Mouse (Mus musculus): Measurements from ENCODE around the gene Stac3. TPM values are rescaled to one million over a fixed set of nuclear protein-coding genes. Genes with fewer than 3 reads are reported as not detected.

Stac3 gene
- polyA plus RNA-seq, 1 experiment, result 8.3 TPM

- H3K4me1 ChIP-seq (ENCODE audit: control insufficient read depth, insufficient read depth, low read length), result peaks cover 13% of the 10 kb centered on the region
- WGBS, result 6% methylated on average over 12 of the region's 12 CpGs
These were observed 20.2 kb downstream of the Stac3 start for GRCm38 (mm10) chr10:127521611-127522080.

GRCm38 (mm10) chr10:127522088-127522581 lies 20.6 kb downstream of the Stac3 start, which contains the start of gene Shmt2:
TSS of gene Shmt2 (minus strand) at chr10:127522444.
- Histone ChIP-seq H3K27ac (ENCODE audit: insufficient read depth, low read length) (no peak within 1 kb of the TSS), H3K27me3 (ENCODE audit: control insufficient read depth, insufficient read depth, low read length) (no peaks in the 10 kb centered on the region)
- TF ChIP-seq POLR2A (IDR thresholded peaks at IDR 0.05; ENCODE audit: borderline replicate concordance, insufficient read depth, low read length) (peak; percentile 43; the same call in 1 of the 2 replicates), CTCF (IDR thresholded peaks at IDR 0.05; ENCODE audit: borderline replicate concordance, insufficient read depth, low read depth, low read length) (no peak)

More at GRCm38 (mm10) chr10:127521611-127522080, 20.2 kb downstream of the Stac3 start:
- H3K27ac ChIP-seq (ENCODE audit: insufficient read depth, low read length), result no peak overlapping the region
- H3K27me3 ChIP-seq (ENCODE audit: control insufficient read depth, insufficient read depth, low read length), result no peaks in the 10 kb centered on the region
- no peak for DNase-seq
- H3K4me3 ChIP-seq (replicated peaks; ENCODE audit: insufficient read depth, low read depth, low read length), result peak overlapping the region; percentile 85
- TF ChIP-seq POLR2A (IDR thresholded peaks at IDR 0.05; ENCODE audit: borderline replicate concordance, insufficient read depth, low read length) (no peak), CTCF (IDR thresholded peaks at IDR 0.05; ENCODE audit: borderline replicate concordance, insufficient read depth, low read depth, low read length) (no peak)

GRCm38 (mm10) chr10:127524646-127525255 lies 23.3 kb downstream of the Stac3 start:
- H3K4me3 ChIP-seq (replicated peaks; ENCODE audit: insufficient read depth, low read depth, low read length), result no peak overlapping the region
- DNase-seq, result no peak
- WGBS, result 28% methylated on average over 23 of the region's 23 CpGs
- H3K27ac ChIP-seq (ENCODE audit: insufficient read depth, low read length), result no peak overlapping the region
- peaks cover 13% of the 10 kb centered on the region for H3K4me1 ChIP-seq (ENCODE audit: control insufficient read depth, insufficient read depth, low read length)
- TF ChIP-seq CTCF (IDR thresholded peaks at IDR 0.05; ENCODE audit: borderline replicate concordance, insufficient read depth, low read depth, low read length) (no peak), POLR2A (IDR thresholded peaks at IDR 0.05; ENCODE audit: borderline replicate concordance, insufficient read depth, low read length) (no peak)
- H3K27me3 ChIP-seq (ENCODE audit: control insufficient read depth, insufficient read depth, low read length), result no peaks in the 10 kb centered on the region

More at GRCm38 (mm10) chr10:127522088-127522581, 20.6 kb downstream of the Stac3 start, which contains the start of gene Shmt2:
- WGBS, result under 1% methylated on average over 21 of the region's 21 CpGs
- peak; percentile 84 to 86 for DNase-seq
- peak within 1 kb of the TSS; percentile 85 for H3K4me3 ChIP-seq (replicated peaks; ENCODE audit: insufficient read depth, low read depth, low read length)
- peaks cover 13% of the 10 kb centered on the region for H3K4me1 ChIP-seq (ENCODE audit: control insufficient read depth, insufficient read depth, low read length)

- Histone ChIP-seq H3K4me1 (ENCODE audit: control insufficient read depth, insufficient read depth, low read length) (peaks cover 8% of the 10 kb centered on the region), H3K4me3 (replicated peaks; ENCODE audit: insufficient read depth, low read depth, low read length) (no peak overlapping the region), H3K27me3 (ENCODE audit: control insufficient read depth, insufficient read depth, low read length) (no peaks in the 10 kb centered on the region), H3K27ac (ENCODE audit: insufficient read depth, low read length) (no peak overlapping the region)
- WGBS, result 10% methylated on average over 26 of the region's 26 CpGs
- no peak for TF ChIP-seq CTCF (IDR thresholded peaks at IDR 0.05; ENCODE audit: borderline replicate concordance, insufficient read depth, low read depth, low read length)
- TF ChIP-seq POLR2A (IDR thresholded peaks at IDR 0.05; ENCODE audit: borderline replicate concordance, insufficient read depth, low read length), result no peak
- no peak for DNase-seq
These were observed 24.6 kb downstream of the Stac3 start for GRCm38 (mm10) chr10:127526048-127526447.

GRCm38 (mm10) chr10:127526681-127527080 lies 25.2 kb downstream of the Stac3 start:
- Histone ChIP-seq H3K4me1 (ENCODE audit: control insufficient read depth, insufficient read depth, low read length) (peaks cover 4% of the 10 kb centered on the region), H3K27ac (ENCODE audit: insufficient read depth, low read length) (no peak overlapping the region), H3K27me3 (ENCODE audit: control insufficient read depth, insufficient read depth, low read length) (no peaks in the 10 kb centered on the region), H3K4me3 (replicated peaks; ENCODE audit: insufficient read depth, low read depth, low read length) (peak overlapping the region; percentile 53)
- WGBS, result 2% methylated on average over 26 of the region's 26 CpGs
- peak; percentile 73 to 75 for DNase-seq
- TF ChIP-seq CTCF (IDR thresholded peaks at IDR 0.05; ENCODE audit: borderline replicate concordance, insufficient read depth, low read depth, low read length) (peak; percentile 32; the same call in 1 of the 2 replicates), POLR2A (IDR thresholded peaks at IDR 0.05; ENCODE audit: borderline replicate concordance, insufficient read depth, low read length) (no peak)

GRCm38 (mm10) chr10:127527481-127527880 lies 26.0 kb downstream of the Stac3 start:
- DNase-seq, result no peak
- TF ChIP-seq POLR2A (IDR thresholded peaks at IDR 0.05; ENCODE audit: borderline replicate concordance, insufficient read depth, low read length), result no peak
- TF ChIP-seq CTCF (IDR thresholded peaks at IDR 0.05; ENCODE audit: borderline replicate concordance, insufficient read depth, low read depth, low read length), result no peak
- H3K27ac ChIP-seq (ENCODE audit: insufficient read depth, low read length), result no peak overlapping the region
- no peak overlapping the region for H3K4me3 ChIP-seq (replicated peaks; ENCODE audit: insufficient read depth, low read depth, low read length)
- H3K27me3 ChIP-seq (ENCODE audit: control insufficient read depth, insufficient read depth, low read length), result no peaks in the 10 kb centered on the region
- peaks cover 4% of the 10 kb centered on the region for H3K4me1 ChIP-seq (ENCODE audit: control insufficient read depth, insufficient read depth, low read length)
- WGBS, result 81% methylated on average over 17 of the region's 17 CpGs

GRCm38 (mm10) chr10:127530945-127531344 lies 29.5 kb downstream of the Stac3 start:
- no peak for DNase-seq
- Histone ChIP-seq H3K27me3 (ENCODE audit: control insufficient read depth, insufficient read depth, low read length) (no peaks in the 10 kb centered on the region), H3K27ac (ENCODE audit: insufficient read depth, low read length) (no peak overlapping the region), H3K4me3 (replicated peaks; ENCODE audit: insufficient read depth, low read depth, low read length) (no peak overlapping the region), H3K4me1 (ENCODE audit: control insufficient read depth, insufficient read depth, low read length) (peaks cover 11% of the 10 kb centered on the region)
- TF ChIP-seq CTCF (IDR thresholded peaks at IDR 0.05; ENCODE audit: borderline replicate concordance, insufficient read depth, low read depth, low read length) (no peak), POLR2A (IDR thresholded peaks at IDR 0.05; ENCODE audit: borderline replicate concordance, insufficient read depth, low read length) (no peak)
- 17% methylated on average over 25 of the region's 25 CpGs for WGBS

- no peaks in the 10 kb centered on the region for H3K27me3 ChIP-seq (ENCODE audit: control insufficient read depth, insufficient read depth, low read length)
These were observed 30.1 kb downstream of the Stac3 start for GRCm38 (mm10) chr10:127531548-127531947.

More at GRCm38 (mm10) chr10:127531548-127531947, 30.1 kb downstream of the Stac3 start:
- DNase-seq, result no peak
- TF ChIP-seq POLR2A (IDR thresholded peaks at IDR 0.05; ENCODE audit: borderline replicate concordance, insufficient read depth, low read length) (no peak), CTCF (IDR thresholded peaks at IDR 0.05; ENCODE audit: borderline replicate concordance, insufficient read depth, low read depth, low read length) (no peak)
- Histone ChIP-seq H3K4me1 (ENCODE audit: control insufficient read depth, insufficient read depth, low read length) (peaks cover 7% of the 10 kb centered on the region), H3K27ac (ENCODE audit: insufficient read depth, low read length) (no peak overlapping the region), H3K4me3 (replicated peaks; ENCODE audit: insufficient read depth, low read depth, low read length) (no peak overlapping the region)
- WGBS, result 78% methylated on average over 4 of the region's 4 CpGs
